Mouse (Mus musculus) forebrain, embryonic 14.5 days (tissue): ENCODE results near the gene Lrrc26. TPM values are rescaled to one million over a fixed set of nuclear protein-coding genes. Genes with fewer than 3 reads are reported as not detected.

Source experiments
- ATAC-seq: fragments of 200-750 bp; cut with Nextera tagmentation; 2 replicates; pipeline ENCODE4 v1.8.0; 2017; ENCODE audit warnings: mild to moderate bottlenecking, moderate library complexity
- DNase-seq: peaks from one replicate; pipeline ENCODE4 v3.0.0-alpha.2; 2015; ENCODE audit warnings: low spot score
- H3K27ac ChIP-seq: fragments of 300-500 bp; sonication (generic); 2 replicates; pipeline ENCODE4 v1.5.1; 2014; ENCODE audit warnings: low read depth, mild to moderate bottlenecking, control low read depth, low read length, moderate library complexity
- H3K27me3 ChIP-seq: fragments of 300-500 bp; sonication (generic); replicated peaks from 2 replicates; pipeline ENCODE4 v1.6.1; 2014; ENCODE audit warnings: low read length, control low read depth, mixed read lengths; ENCODE audit not compliant: control insufficient read depth, insufficient read depth
- H3K36me3 ChIP-seq: fragments of 300-500 bp; sonication (generic); 2 replicates; pipeline ENCODE4 v1.6.1; 2014; ENCODE audit warnings: low read length, control low read depth; ENCODE audit not compliant: control insufficient read depth, insufficient read depth
- H3K4me1 ChIP-seq: fragments of 300-500 bp; sonication (generic); 2 replicates; pipeline ENCODE4 v1.6.1; 2014; ENCODE audit warnings: antibody characterized with exemption, low read length, control low read depth; ENCODE audit not compliant: control insufficient read depth, insufficient read depth
- H3K4me2 ChIP-seq: fragments of 300-500 bp; sonication (generic); 2 replicates; pipeline ENCODE4 v1.6.1; 2014; ENCODE audit warnings: mild to moderate bottlenecking, control low read depth, low read length
- H3K4me3 ChIP-seq: fragments of 300-500 bp; sonication (generic); 2 replicates; pipeline ENCODE4 v1.5.1; 2014; ENCODE audit warnings: low read depth, low read length, control low read depth
- H3K9ac ChIP-seq: fragments of 300-500 bp; sonication (generic); 2 replicates; pipeline ENCODE4 v1.6.1; 2014; ENCODE audit warnings: mild to moderate bottlenecking, low read length, control low read depth, moderate library complexity
- H3K9me3 ChIP-seq: fragments of 300-500 bp; sonication (generic); replicated peaks from 2 replicates; pipeline ENCODE4 v1.6.1; 2016; ENCODE audit warnings: low read length, control low read depth, mixed read lengths; ENCODE audit not compliant: control insufficient read depth
- WGBS: fragments of 180-500 bp; shearing (Covaris S2); extraction: QIAGEN DNeasy Blood & Tissue Kit; methylation state at CpG from one replicate; pipeline ENCODE4 v1.1.7; 2014; 5-methylcytosine and 5-hydroxymethylcytosine counted together
- polyA plus RNA-seq: library from polyadenylated mRNA; unstranded; fragments of >200 nt; fragmentation: Nextera tagmentation; extraction: Ambion mirVana; gene quantifications from 2 replicates; pipeline ENCODE4 v1.2.1, GENCODE M21; 2014

Lrrc26 gene
- polyA plus RNA-seq, 1 experiment from 2014 or later, result not detected

DNA sequence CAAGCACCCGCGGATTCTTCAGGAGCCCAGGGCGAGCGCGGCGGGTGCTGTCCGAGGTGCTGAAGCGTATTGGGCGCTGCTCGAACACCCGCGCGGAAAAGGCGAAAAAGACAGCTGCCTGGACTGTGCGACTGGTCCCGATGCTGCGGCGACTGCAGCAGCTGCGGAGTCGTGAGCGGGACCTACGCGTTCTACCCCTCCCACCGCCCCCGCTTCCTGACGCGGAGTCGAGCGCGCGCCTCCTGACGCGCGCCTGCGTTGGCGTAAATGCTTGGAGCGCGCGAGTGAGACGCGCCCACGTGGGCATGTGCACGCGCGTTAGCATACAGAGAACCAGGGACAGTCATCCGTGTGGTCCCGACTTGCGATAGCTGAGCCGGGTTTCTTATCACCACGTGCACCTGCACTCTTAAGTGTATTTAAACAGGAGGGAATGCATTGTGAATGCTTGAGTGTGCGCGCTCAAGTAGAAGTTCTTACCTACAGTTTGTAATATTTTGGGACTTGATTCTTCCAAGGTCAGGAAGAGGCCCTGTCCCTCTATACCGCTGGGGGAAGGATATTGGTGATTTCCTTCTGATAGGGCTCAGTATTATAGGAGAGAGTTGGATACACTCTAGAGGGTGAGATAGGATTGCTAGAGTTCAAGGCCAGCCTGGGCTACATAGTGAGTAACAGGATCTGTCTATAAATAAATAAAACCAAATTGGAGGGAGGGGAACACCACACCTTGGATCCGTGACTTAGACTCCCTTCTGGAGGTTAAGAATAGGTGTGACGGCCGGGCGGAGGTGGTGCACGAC lies 29.5 kb downstream of the Lrrc26 start, which contains the start of gene Grin1:
Grin1 (minus strand) TSS at position 217 of the 803 bp plus-strand sequence.
- H3K4me2 ChIP-seq, result peak within 1 kb of the TSS; percentile 67
- ATAC-seq (peak; percentile 89), DNase-seq (peak; percentile 91)
- peaks cover 25% of the 10 kb centered on the region for H3K27me3 ChIP-seq
- WGBS, result 9% methylated on average over 58 of the region's 58 CpGs
- no peaks in the 10 kb centered on the region for H3K36me3 ChIP-seq
- H3K9me3 ChIP-seq, result no peaks in the 10 kb centered on the region
- H3K4me1 ChIP-seq, result no peaks in the 10 kb centered on the region
- H3K9ac ChIP-seq, result peak within 1 kb of the TSS; percentile 61
- H3K4me3 ChIP-seq, result peak within 1 kb of the TSS; percentile 48
- peak within 1 kb of the TSS; percentile 44; the same call in 1 of the 2 replicates for H3K27ac ChIP-seq

- Histone ChIP-seq H3K4me1 (no peaks in the 10 kb centered on the region), H3K36me3 (no peaks in the 10 kb centered on the region), H3K27ac (no peak overlapping the region), H3K27me3 (peaks cover 22% of the 10 kb centered on the region), H3K9ac (no peak overlapping the region), H3K9me3 (no peaks in the 10 kb centered on the region), H3K4me3 (no peak overlapping the region), H3K4me2 (no peak overlapping the region)
- DNase-seq, result no peak
- no peak for ATAC-seq
- WGBS, result 37% methylated on average over 2 of the region's 2 CpGs
These were observed 30.4 kb downstream of the Lrrc26 start for GRCm38 (mm10) chr2:25320084-25320483.

- no peak overlapping the region for H3K4me2 ChIP-seq
- no peak for DNase-seq
- 86% methylated on average over 2 of the region's 2 CpGs for WGBS
- H3K36me3 ChIP-seq, result no peaks in the 10 kb centered on the region
- no peak overlapping the region for H3K4me3 ChIP-seq
- H3K9me3 ChIP-seq, result no peaks in the 10 kb centered on the region
- H3K27ac ChIP-seq, result no peak overlapping the region
- no peaks in the 10 kb centered on the region; the same call in none of the 2 replicates for H3K27me3 ChIP-seq
- H3K4me1 ChIP-seq, result no peaks in the 10 kb centered on the region
- no peak overlapping the region for H3K9ac ChIP-seq
- ATAC-seq, result no peak
These were observed 36.3 kb downstream of the Lrrc26 start for GRCm38 (mm10) chr2:25326036-25326435.

DNA sequence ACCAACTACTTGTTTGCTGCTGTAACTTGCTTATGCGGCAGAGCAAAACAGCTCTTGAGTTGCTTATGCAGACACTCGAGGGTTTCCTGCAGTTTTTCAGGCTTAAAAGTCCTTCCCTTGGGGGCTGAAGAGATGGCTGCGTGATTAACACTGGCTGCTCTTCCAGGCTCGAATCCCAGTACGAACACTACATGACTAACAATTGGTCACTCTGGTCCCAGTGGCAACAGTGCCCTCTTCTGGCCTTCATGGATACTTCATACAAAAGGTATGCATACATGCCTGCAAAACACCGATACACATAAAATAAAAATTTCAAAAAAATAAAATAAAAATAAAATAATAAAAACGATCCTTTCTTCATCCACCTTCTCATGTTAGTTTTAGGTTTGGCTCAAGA lies 38.7 kb downstream of the Lrrc26 start:
- Histone ChIP-seq H3K4me2 (no peak overlapping the region), H3K36me3 (no peaks in the 10 kb centered on the region), H3K27me3 (no peaks in the 10 kb centered on the region), H3K27ac (no peak overlapping the region), H3K4me3 (no peak overlapping the region), H3K9ac (no peak overlapping the region), H3K4me1 (peaks cover 10% of the 10 kb centered on the region), H3K9me3 (no peaks in the 10 kb centered on the region)
- peak; percentile 59 for DNase-seq
- WGBS, result 34% methylated on average over 7 of the region's 7 CpGs
- ATAC-seq, result no peak

DNA sequence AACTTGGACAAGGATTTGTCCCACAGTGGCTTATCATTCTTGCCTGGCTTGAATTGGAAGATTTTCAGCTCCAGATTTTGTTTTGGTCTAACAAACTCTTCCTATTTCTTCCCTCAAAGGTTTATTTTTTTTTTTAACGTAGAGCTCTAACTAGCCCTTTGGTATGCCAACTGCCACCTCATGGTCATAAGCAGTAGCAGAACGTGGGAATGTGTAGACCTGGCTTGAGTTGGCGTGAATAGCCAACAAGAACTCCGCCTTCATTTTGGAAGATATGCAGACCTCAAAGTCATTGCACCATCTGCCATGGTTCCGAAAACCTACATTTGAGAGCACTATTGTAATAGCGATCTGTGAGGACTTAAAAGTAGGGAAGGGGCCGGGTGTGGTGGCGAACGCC lies 41.8 kb downstream of the Lrrc26 start:
- no peak for DNase-seq
- no peak overlapping the region for H3K27ac ChIP-seq
- no peak for ATAC-seq
- H3K4me3 ChIP-seq, result peak overlapping the region; percentile 89
- H3K4me1 ChIP-seq, result peaks cover 13% of the 10 kb centered on the region
- peaks cover 26% of the 10 kb centered on the region for H3K36me3 ChIP-seq
- peak overlapping the region; percentile 70 for H3K4me2 ChIP-seq
- peak overlapping the region; percentile 92 for H3K9ac ChIP-seq
- no peaks in the 10 kb centered on the region for H3K9me3 ChIP-seq
- 65% methylated on average over 9 of the region's 9 CpGs for WGBS
- no peaks in the 10 kb centered on the region for H3K27me3 ChIP-seq

DNA sequence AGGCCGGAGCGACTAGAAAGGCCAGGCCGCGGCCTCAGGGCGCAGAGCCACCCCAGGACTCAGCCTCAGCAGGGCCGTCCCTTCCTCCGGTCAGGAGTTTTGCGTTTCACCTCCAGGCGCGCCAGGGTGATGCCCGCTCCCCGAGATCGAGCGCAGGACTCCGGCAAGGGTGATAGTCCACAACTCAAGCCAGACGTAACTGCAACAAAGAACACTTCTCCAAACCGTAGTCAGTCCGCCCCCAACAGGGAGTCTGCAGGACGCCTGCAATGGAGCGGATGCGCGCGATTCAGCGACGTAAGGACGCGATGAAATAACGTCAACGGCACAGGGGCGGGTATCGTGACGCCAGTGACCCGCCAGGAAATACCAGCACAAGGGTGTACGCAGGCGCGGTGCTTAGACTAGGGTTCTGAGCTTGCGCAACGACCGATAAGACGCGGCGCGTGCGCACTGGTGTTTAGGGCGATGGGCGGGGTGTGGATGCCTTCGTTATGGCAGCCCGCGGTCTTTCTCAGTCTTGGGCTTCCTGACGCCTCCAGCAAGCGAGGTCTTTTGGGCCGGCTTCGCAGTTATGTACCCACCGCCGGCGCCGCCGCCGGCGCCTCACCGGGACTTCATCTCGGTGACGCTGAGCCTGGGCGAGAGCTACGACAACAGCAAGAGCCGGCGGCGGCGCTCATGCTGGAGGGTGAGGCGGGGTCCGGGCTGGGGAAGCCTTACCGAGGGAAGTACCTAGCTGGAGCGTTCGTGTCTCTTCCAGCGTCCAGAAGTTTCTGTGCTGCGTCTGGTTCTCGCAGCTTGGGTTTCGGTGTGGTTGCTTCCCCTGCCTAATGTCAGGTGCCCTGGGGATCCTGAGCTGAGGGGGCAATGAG lies 42.8 kb downstream of the Lrrc26 start, which contains the start of gene Man1b1:
Man1b1 (plus strand) TSS at position 53 of the 875 bp plus-strand sequence.
- Histone ChIP-seq H3K36me3 (peaks cover 37% of the 10 kb centered on the region), H3K4me3 (peak within 1 kb of the TSS; percentile 89), H3K4me1 (peaks cover 13% of the 10 kb centered on the region), H3K27me3 (no peaks in the 10 kb centered on the region), H3K4me2 (peak within 1 kb of the TSS; percentile 92), H3K27ac (peak within 1 kb of the TSS; percentile 88), H3K9me3 (no peaks in the 10 kb centered on the region), H3K9ac (peak within 1 kb of the TSS; percentile 92)
- DNase-seq, result peak; percentile 100
- peak; percentile 99 for ATAC-seq
- under 1% methylated on average over 78 of the region's 78 CpGs for WGBS

DNA sequence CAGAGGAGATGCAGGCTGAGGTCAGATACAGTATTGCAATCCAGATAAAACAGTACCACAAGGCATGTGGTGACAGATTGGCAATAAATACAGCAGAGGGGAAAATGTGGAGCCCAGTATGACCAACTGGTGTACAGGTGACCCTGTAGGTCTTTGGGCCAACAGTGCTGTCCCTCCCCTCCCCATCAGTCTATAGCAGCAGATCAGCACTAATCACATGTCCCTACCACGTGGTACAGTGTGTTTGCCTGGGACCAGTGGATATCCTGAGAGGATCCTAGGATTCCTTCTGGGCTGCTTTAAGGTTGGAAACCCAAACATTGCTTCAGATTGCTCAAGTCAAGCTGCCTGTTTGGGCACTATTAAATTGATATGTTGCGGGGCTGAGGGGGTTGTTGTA lies 43.9 kb downstream of the Lrrc26 start:
- H3K9ac ChIP-seq, result peak overlapping the region; percentile 87
- peaks cover 13% of the 10 kb centered on the region for H3K4me1 ChIP-seq
- no peak for DNase-seq
- no peaks in the 10 kb centered on the region for H3K27me3 ChIP-seq
- no peaks in the 10 kb centered on the region for H3K9me3 ChIP-seq
- no peak for ATAC-seq
- WGBS, result 84% methylated on average over 2 of the region's 2 CpGs
- peak overlapping the region; percentile 89 for H3K4me3 ChIP-seq
- H3K4me2 ChIP-seq, result peak overlapping the region; percentile 92
- peaks cover 47% of the 10 kb centered on the region for H3K36me3 ChIP-seq
- no peak overlapping the region for H3K27ac ChIP-seq

GRCm38 (mm10) chr2:25338303-25338702 lies 48.6 kb downstream of the Lrrc26 start:
- ATAC-seq, result no peak
- 92% methylated on average over 6 of the region's 6 CpGs for WGBS
- H3K4me1 ChIP-seq, result peaks cover 5% of the 10 kb centered on the region

More at GRCm38 (mm10) chr2:25338303-25338702, 48.6 kb downstream of the Lrrc26 start:
- no peaks in the 10 kb centered on the region for H3K9me3 ChIP-seq
- no peak overlapping the region for H3K27ac ChIP-seq
- no peaks in the 10 kb centered on the region for H3K27me3 ChIP-seq
- no peak for DNase-seq
- H3K4me2 ChIP-seq, result no peak overlapping the region
- no peak overlapping the region for H3K9ac ChIP-seq
- H3K36me3 ChIP-seq, result peaks cover 83% of the 10 kb centered on the region
- no peak overlapping the region for H3K4me3 ChIP-seq
